Mouse (Mus musculus) cortical plate, adult 2 months (tissue): Measurements from ENCODE around the gene Mybpc1.

Experiments
- CTCF ChIP-seq: fragments of 200-500 bp; IDR thresholded peaks from 2 replicates; pipeline ENCODE4 v1.5.1; 2011; ENCODE audit warnings: mild to moderate bottlenecking, control low read depth, low read length; ENCODE audit not compliant: insufficient read depth; ENCODE audit errors: extremely low read depth
- POLR2A ChIP-seq: fragments of 200-500 bp; IDR thresholded peaks from 2 replicates; pipeline ENCODE4 v1.6.1; 2011; ENCODE audit warnings: mild to moderate bottlenecking, low read length, control low read depth; ENCODE audit not compliant: insufficient read depth; ENCODE audit errors: extremely low read depth

DNA sequence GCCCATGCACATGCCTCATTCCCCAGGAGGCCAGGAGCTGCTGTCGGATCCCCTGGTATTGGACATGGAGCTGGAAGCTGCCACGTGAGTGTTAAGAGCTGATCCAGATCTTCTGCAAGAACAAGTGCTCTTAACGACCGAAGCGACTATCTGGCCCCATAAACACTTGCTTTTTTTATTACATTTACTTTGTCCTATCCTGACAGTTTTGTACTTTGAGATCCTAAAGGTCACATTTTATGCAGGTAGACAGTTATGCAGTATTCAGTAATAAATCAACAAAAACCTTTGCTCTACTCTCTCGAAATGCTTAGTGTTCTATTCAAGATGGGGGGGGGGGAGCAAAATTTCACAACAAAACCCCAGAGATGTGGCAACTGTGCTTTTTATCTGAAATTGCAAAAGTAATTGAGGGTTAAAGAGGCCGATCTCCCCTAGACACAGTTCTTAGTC lies 97.2 kb downstream of the Mybpc1 start:
- TF ChIP-seq CTCF (no peak), POLR2A (no peak)
